Mouse (Mus musculus) thymus, adult 2 months (tissue): ENCODE measurements around the gene Spire2. TPM values are rescaled to one million over a fixed set of nuclear protein-coding genes. Genes with fewer than 3 reads are reported as not detected.

Experiments
- DNase-seq: peaks from one replicate; pipeline ENCODE4 v3.0.0; 2021
- H3K27ac ChIP-seq: fragments of 200-500 bp; 2 replicates; pipeline ENCODE4 v1.5.1; 2012; ENCODE audit warnings: low read length, control low read depth; ENCODE audit not compliant: control insufficient read depth, insufficient read depth
- H3K27me3 ChIP-seq: fragments of 200-500 bp; 2 replicates; pipeline ENCODE4 v1.6.1; 2012; ENCODE audit warnings: mild to moderate bottlenecking, low read length, moderate library complexity, mixed read lengths; ENCODE audit not compliant: control insufficient read depth, insufficient read depth
- H3K36me3 ChIP-seq: fragments of 200-500 bp; 2 replicates; pipeline ENCODE4 v1.6.1; 2012; ENCODE audit warnings: mild to moderate bottlenecking, low read length, moderate library complexity; ENCODE audit not compliant: control insufficient read depth, insufficient read depth
- H3K4me1 ChIP-seq: fragments of 200-500 bp; replicated peaks from 2 replicates; pipeline ENCODE4 v1.6.1; 2012; ENCODE audit warnings: low read length; ENCODE audit not compliant: control insufficient read depth, insufficient read depth
- H3K4me3 ChIP-seq: fragments of 200-500 bp; 2 replicates; pipeline ENCODE4 v1.5.1; 2012; ENCODE audit warnings: mild to moderate bottlenecking, low read length, control low read depth, moderate library complexity; ENCODE audit not compliant: control insufficient read depth, insufficient read depth
- CTCF ChIP-seq: fragments of 200-500 bp; IDR thresholded peaks from 2 replicates; pipeline ENCODE4 v1.5.1; 2012; ENCODE audit warnings: mild to moderate bottlenecking, control low read depth, low read length, moderate library complexity, borderline replicate concordance; ENCODE audit not compliant: control insufficient read depth, poor library complexity, insufficient read depth; ENCODE audit errors: extremely low read depth
- POLR2A ChIP-seq: fragments of 200-500 bp; IDR thresholded peaks from 2 replicates; pipeline ENCODE4 v1.6.1; 2012; ENCODE audit warnings: mild to moderate bottlenecking, low read length, control low read depth, moderate library complexity; ENCODE audit not compliant: control insufficient read depth, poor library complexity, insufficient read depth; ENCODE audit errors: extremely low read depth
- WGBS: fragments of 180-500 bp; shearing (Covaris S2); methylation state at CpG from one replicate; pipeline ENCODE4 v1.1.7; 2018; 5-methylcytosine and 5-hydroxymethylcytosine counted together
- polyA plus RNA-seq: library from polyadenylated mRNA; depleted of rRNA; stranded (reverse); fragments of >200 nt; gene quantifications from 2 replicates; pipeline ENCODE4 v1.2.3, GENCODE M21; 2012

The Spire2 gene
- polyA plus RNA-seq, 1 experiment = 2.1 TPM

- Histone ChIP-seq H3K27me3 (no peaks in the 10 kb centered on the region), H3K27ac (no peak within 1 kb of the TSS), H3K4me1 (peaks cover 4% of the 10 kb centered on the region), H3K36me3 (no peaks in the 10 kb centered on the region), H3K4me3 (peak within 1 kb of the TSS; percentile 59)
- DNase-seq = peak; percentile 98
- TF ChIP-seq CTCF (peak; percentile 78), POLR2A (peak; percentile 82)
- WGBS = under 1% methylated on average over 24 of the region's 24 CpGs
Measured at GRCm38 (mm10) chr8:123318467-123318911, 14.0 kb upstream of the Spire2 start, which contains the start of gene Fanca. Gene Fanca, minus strand, starts transcription at chr8:123318576.

GRCm38 (mm10) chr8:123319522-123320164 is 12.9 kb upstream of the Spire2 start:
- no peak overlapping the region for H3K4me3 ChIP-seq
- peak; percentile 54 for DNase-seq
- peaks cover 4% of the 10 kb centered on the region for H3K4me1 ChIP-seq
- no peak for TF ChIP-seq CTCF
- TF ChIP-seq POLR2A = no peak
- no peak overlapping the region for H3K27ac ChIP-seq
- no peaks in the 10 kb centered on the region for H3K36me3 ChIP-seq
- H3K27me3 ChIP-seq = no peaks in the 10 kb centered on the region
- 34% methylated on average over 7 of the region's 7 CpGs for WGBS

GRCm38 (mm10) chr8:123328552-123328951 is 4.0 kb upstream of the Spire2 start:
- no peak overlapping the region for H3K27ac ChIP-seq
- TF ChIP-seq CTCF (no peak), POLR2A (no peak)
- WGBS = 96% methylated on average over 2 of the region's 2 CpGs

GRCm38 (mm10) chr8:123329350-123329749 is 3.2 kb upstream of the Spire2 start:
- H3K27me3 ChIP-seq = no peaks in the 10 kb centered on the region
- DNase-seq = no peak
- H3K36me3 ChIP-seq = no peaks in the 10 kb centered on the region
- no peak for TF ChIP-seq CTCF
- TF ChIP-seq POLR2A = no peak
- H3K4me1 ChIP-seq = peaks cover 25% of the 10 kb centered on the region
- WGBS = 54% methylated on average over 4 of the region's 4 CpGs
- no peak overlapping the region for H3K27ac ChIP-seq
- no peak overlapping the region for H3K4me3 ChIP-seq

More at GRCm38 (mm10) chr8:123328552-123328951, 4.0 kb upstream of the Spire2 start:
- H3K36me3 ChIP-seq = no peaks in the 10 kb centered on the region
- peaks cover 25% of the 10 kb centered on the region for H3K4me1 ChIP-seq
- DNase-seq = no peak
- no peaks in the 10 kb centered on the region for H3K27me3 ChIP-seq
- no peak overlapping the region for H3K4me3 ChIP-seq

- WGBS = 86% methylated on average over 5 of the region's 5 CpGs
- TF ChIP-seq POLR2A (no peak), CTCF (no peak)
- Histone ChIP-seq H3K27ac (no peak overlapping the region), H3K36me3 (no peaks in the 10 kb centered on the region), H3K4me1 (peaks cover 24% of the 10 kb centered on the region), H3K4me3 (no peak overlapping the region), H3K27me3 (no peaks in the 10 kb centered on the region)
- DNase-seq = no peak
Measured at GRCm38 (mm10) chr8:123329961-123330360, 2.6 kb upstream of the Spire2 start.

GRCm38 (mm10) chr8:123330701-123331100 is 1.8 kb upstream of the Spire2 start:
- no peak for TF ChIP-seq POLR2A
- no peak for TF ChIP-seq CTCF
- Histone ChIP-seq H3K4me1 (peaks cover 18% of the 10 kb centered on the region), H3K27ac (no peak overlapping the region), H3K4me3 (no peak overlapping the region), H3K27me3 (no peaks in the 10 kb centered on the region), H3K36me3 (no peaks in the 10 kb centered on the region)
- no peak for DNase-seq
- 63% methylated on average over 6 of the region's 6 CpGs for WGBS

- no peak for TF ChIP-seq POLR2A
- TF ChIP-seq CTCF = no peak
- H3K4me3 ChIP-seq = no peak overlapping the region
- WGBS = 77% methylated on average over 2 of the region's 2 CpGs
- no peaks in the 10 kb centered on the region for H3K27me3 ChIP-seq
- no peak for DNase-seq
- H3K27ac ChIP-seq = no peak overlapping the region
- H3K36me3 ChIP-seq = no peaks in the 10 kb centered on the region
- peaks cover 18% of the 10 kb centered on the region for H3K4me1 ChIP-seq
Measured at GRCm38 (mm10) chr8:123331301-123331700, 1.2 kb upstream of the Spire2 start.

- DNase-seq = no peak
- Histone ChIP-seq H3K4me3 (no peak overlapping the region), H3K4me1 (peaks cover 18% of the 10 kb centered on the region), H3K27me3 (no peaks in the 10 kb centered on the region), H3K27ac (no peak overlapping the region), H3K36me3 (no peaks in the 10 kb centered on the region)
- WGBS = 16% methylated on average over 8 of the region's 8 CpGs
- TF ChIP-seq CTCF (no peak), POLR2A (no peak)
Measured at GRCm38 (mm10) chr8:123331810-123332209, 703 bp upstream of the Spire2 start.
